Mouse (Mus musculus) heart, embryonic 12.5 days (tissue): Measurements from ENCODE around the gene Col2a1. TPM values are rescaled to one million over a fixed set of nuclear protein-coding genes. Genes with fewer than 3 reads are reported as not detected.

ENCODE experiments used
- ATAC-seq: fragments of 200-750 bp; cut with Nextera tagmentation; 2 replicates; pipeline ENCODE4 v1.8.0; 2017; ENCODE audit warnings: moderate TSS enrichment, moderate library complexity; ENCODE audit not compliant: insufficient number of reproducible peaks, low FRiP score
- H3K27ac ChIP-seq: fragments of 300-500 bp; sonication (generic); 2 replicates; pipeline ENCODE4 v1.5.1; 2016; ENCODE audit warnings: mild to moderate bottlenecking, moderate library complexity; ENCODE audit not compliant: poor library complexity, severe bottlenecking
- H3K27me3 ChIP-seq: fragments of 300-500 bp; sonication (generic); replicated peaks from 2 replicates; pipeline ENCODE4 v1.6.1; 2016; ENCODE audit warnings: mild to moderate bottlenecking, moderate library complexity
- H3K36me3 ChIP-seq: fragments of 300-500 bp; sonication (generic); 2 replicates; pipeline ENCODE4 v1.6.1; 2016; ENCODE audit warnings: mild to moderate bottlenecking, moderate library complexity
- H3K4me1 ChIP-seq: fragments of 300-500 bp; sonication (generic); replicated peaks from 2 replicates; pipeline ENCODE4 v1.6.1; 2016; ENCODE audit warnings: mild to moderate bottlenecking
- H3K4me2 ChIP-seq: fragments of 300-500 bp; sonication (generic); 2 replicates; pipeline ENCODE4 v1.6.1; 2016; ENCODE audit warnings: mild to moderate bottlenecking, moderate library complexity
- H3K4me3 ChIP-seq: fragments of 300-500 bp; sonication (generic); 2 replicates; pipeline ENCODE4 v1.5.1; 2016; ENCODE audit warnings: mild to moderate bottlenecking
- H3K9ac ChIP-seq: fragments of 300-500 bp; sonication (generic); 2 replicates; pipeline ENCODE4 v1.6.1; 2016; ENCODE audit warnings: mild to moderate bottlenecking, moderate library complexity
- H3K9me3 ChIP-seq: fragments of 300-500 bp; sonication (generic); replicated peaks from 2 replicates; pipeline ENCODE4 v1.6.1; 2016; ENCODE audit warnings: mild to moderate bottlenecking, moderate library complexity
- WGBS: fragments of 180-500 bp; shearing (Covaris S2); methylation state at CpG from one replicate; pipeline ENCODE4 v1.1.7; 2016; 5-methylcytosine and 5-hydroxymethylcytosine counted together
- polyA plus RNA-seq: library from polyadenylated mRNA; unstranded; fragments of >200 nt; fragmentation: Nextera tagmentation; extraction: Ambion mirVana; gene quantifications from 2 replicates; pipeline ENCODE4 v1.2.1, GENCODE M21; 2016

Col2a1 gene
- polyA plus RNA-seq, result 78.0 and 78.9 TPM in 2 replicates

DNA sequence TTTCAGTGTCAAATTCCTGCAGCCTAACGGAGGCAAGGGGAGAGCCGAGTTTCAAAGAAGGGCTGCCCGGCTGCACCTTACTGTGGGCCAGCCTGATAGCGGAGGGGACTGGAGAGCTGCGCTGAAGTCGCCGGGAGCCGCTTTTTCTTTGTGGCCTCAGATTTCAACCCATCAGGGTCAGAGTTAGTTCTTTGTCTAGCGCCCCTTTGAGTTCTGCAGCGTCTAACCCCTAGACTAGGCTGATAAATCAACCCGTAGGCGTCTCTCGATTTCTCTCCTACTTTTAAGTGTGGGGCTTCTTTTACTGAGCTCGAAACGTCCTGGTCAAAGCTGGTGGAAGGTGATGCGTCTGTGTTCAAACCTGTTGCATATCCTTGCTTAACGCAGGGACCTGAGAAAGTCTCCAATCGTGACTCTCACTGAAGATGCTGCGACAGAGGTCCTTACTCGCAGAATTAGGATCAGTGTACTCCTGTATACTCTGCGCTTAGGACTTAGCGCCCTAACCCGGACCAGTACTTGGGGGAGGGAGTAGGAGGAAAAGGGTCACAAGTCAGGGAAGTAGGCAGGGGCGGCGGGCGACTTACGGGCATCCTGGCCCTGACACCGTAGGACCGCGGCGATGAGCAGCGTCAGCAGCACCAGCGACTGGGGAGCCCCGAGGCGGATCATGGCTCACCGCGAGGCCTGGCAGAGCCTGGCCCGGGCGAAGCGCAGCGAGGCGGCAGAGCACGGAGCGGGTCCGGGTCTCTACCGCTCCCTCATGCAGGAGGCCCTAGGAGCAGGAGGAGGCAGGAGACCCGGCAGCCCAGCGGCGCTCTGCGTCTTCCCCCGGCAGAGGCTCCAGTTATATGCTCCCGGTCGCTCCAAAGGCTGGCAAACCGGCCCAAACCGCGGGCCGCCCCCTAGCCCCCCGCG lies at the start of gene Col2a1:
Col2a1 (minus strand) TSS at position 874 of the 918 bp plus-strand sequence.
- Histone ChIP-seq H3K36me3 (no peaks in the 10 kb centered on the region), H3K9me3 (no peaks in the 10 kb centered on the region), H3K27ac (no peak within 1 kb of the TSS), H3K4me2 (peak within 1 kb of the TSS; percentile 79), H3K4me1 (peaks cover 53% of the 10 kb centered on the region), H3K4me3 (peak within 1 kb of the TSS; percentile 52), H3K9ac (peak within 1 kb of the TSS; percentile 73), H3K27me3 (peaks cover 54% of the 10 kb centered on the region)
- under 1% methylated on average over 59 of the region's 59 CpGs for WGBS
- peak; percentile 44; the same call in 1 of the 2 replicates for ATAC-seq

DNA sequence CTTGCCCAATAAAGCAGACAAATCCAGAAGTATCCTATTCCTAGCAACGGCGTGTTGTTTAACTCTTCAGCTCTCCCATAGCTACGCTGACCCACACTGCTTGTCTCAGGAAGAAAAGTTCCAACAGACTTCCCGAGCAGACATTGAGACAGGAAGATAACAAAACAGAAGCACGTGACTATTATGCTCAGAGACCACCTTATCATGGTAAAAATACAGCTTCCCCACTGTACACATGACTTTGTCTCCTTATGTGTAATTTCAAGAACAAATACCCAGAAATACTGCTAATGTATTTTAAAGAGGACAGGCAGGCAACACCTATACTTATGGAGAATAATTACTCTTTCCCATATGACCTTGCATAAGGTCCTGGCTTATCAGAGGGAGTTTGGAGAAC lies 47.2 kb upstream of the Col2a1 start:
- Histone ChIP-seq H3K27me3 (no peaks in the 10 kb centered on the region), H3K27ac (no peak overlapping the region), H3K9ac (no peak overlapping the region), H3K4me2 (no peak overlapping the region), H3K4me3 (no peak overlapping the region), H3K9me3 (no peaks in the 10 kb centered on the region), H3K36me3 (peaks cover 69% of the 10 kb centered on the region), H3K4me1 (peaks cover 7% of the 10 kb centered on the region)
- 58% methylated on average over 5 of the region's 5 CpGs for WGBS
- ATAC-seq, result no peak

DNA sequence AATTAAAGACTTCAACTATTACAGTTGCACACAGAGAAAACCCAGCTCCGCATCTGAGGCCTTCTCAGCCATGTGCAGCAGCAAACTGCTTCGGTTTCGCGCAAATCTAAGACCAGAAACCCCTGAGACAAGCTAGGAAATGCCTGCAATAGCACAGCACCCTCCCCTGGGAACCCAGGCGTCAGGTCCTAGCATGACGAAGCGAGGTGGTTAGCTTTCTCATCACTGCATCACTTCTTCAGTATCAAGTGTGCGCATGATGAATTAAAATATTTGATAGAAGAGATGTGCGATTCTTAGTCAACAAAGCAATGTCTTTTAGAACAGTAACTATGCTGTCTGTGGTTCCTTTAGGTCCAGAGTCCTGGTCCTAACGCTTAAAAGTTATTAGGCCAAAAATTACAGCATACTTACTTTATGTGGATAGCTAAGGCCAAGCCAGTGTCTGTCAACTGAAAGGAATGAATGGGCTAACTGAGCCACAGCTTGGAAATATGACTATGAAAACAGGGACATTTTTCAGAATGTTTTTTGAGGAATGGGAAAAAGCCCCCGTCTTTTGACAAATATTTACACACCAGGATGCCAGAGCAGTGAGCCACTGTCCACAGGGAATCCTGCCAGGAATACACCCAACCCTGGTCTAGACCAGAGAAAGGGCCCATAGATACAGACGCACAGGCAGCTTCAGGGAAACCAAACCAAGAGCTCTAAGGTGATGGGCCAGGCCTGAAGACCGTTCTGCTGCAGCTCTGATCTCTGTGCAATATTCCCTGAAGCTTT lies 44.6 kb upstream of the Col2a1 start:
- Histone ChIP-seq H3K4me2 (no peak overlapping the region), H3K4me3 (no peak overlapping the region), H3K9me3 (0 out of 2 replicates have a peak, but pooled peaks cover 2% of the 10 kb centered on the region), H3K27me3 (no peaks in the 10 kb centered on the region), H3K4me1 (peaks cover 3% of the 10 kb centered on the region; the same call in 1 of the 2 replicates), H3K9ac (no peak overlapping the region), H3K36me3 (peaks cover 81% of the 10 kb centered on the region), H3K27ac (no peak overlapping the region)
- ATAC-seq, result no peak
- WGBS, result 91% methylated on average over 13 of the region's 13 CpGs

DNA sequence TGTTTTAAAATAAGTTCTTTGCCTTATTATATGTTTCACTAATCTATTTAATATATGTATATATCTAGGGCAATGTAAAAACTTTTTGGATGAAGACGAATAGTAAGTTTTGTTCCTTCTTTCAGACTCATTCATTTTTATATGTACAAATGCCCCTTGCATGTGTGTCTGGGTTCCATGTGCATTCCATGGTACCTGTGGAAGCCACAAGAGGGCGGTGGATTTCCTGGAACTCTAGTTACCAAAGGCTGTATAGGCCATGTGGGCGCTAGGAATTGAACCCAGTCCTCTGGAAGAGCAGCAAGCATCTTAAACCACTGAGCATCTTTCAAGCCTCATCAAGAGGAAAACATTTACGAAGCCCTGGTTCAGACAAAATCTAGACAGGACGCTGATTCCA lies 39.9 kb upstream of the Col2a1 start:
- Histone ChIP-seq H3K4me3 (no peak overlapping the region), H3K9ac (no peak overlapping the region), H3K27me3 (no peaks in the 10 kb centered on the region), H3K36me3 (peaks cover 93% of the 10 kb centered on the region), H3K9me3 (0 out of 2 replicates have a peak, but pooled peaks cover 2% of the 10 kb centered on the region), H3K27ac (no peak overlapping the region), H3K4me1 (no peaks in the 10 kb centered on the region), H3K4me2 (no peak overlapping the region)
- no peak for ATAC-seq
- whole genome bisulfite sequencing, result 89% methylated on average over 5 of the region's 5 CpGs

DNA sequence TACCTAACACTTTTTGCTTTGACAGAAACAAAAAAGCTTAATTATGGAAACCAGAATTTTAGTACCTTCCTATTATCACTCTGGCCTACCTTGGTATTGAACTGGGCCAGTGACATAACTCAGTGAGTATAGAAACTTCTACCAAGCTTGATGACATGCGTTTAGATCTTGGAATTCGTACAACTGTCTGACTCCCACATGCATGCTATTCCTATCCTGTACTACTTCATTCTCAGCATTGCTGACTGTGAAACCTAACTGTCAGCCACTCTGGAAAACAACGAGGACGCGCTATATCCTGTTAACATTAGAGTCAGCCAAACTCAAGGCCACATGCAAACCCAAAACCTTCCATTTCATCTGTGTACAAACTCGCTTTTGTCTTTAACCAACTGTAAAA lies 39.5 kb upstream of the Col2a1 start:
- WGBS, result 85% methylated on average over 6 of the region's 6 CpGs
- H3K9me3 ChIP-seq, result 0 out of 2 replicates have a peak, but pooled peaks cover 2% of the 10 kb centered on the region
- no peaks in the 10 kb centered on the region for H3K27me3 ChIP-seq
- H3K36me3 ChIP-seq, result peaks cover 93% of the 10 kb centered on the region
- H3K9ac ChIP-seq, result no peak overlapping the region
- no peak overlapping the region for H3K4me2 ChIP-seq
- no peaks in the 10 kb centered on the region for H3K4me1 ChIP-seq
- H3K27ac ChIP-seq, result no peak overlapping the region
- no peak for ATAC-seq
- H3K4me3 ChIP-seq, result no peak overlapping the region

DNA sequence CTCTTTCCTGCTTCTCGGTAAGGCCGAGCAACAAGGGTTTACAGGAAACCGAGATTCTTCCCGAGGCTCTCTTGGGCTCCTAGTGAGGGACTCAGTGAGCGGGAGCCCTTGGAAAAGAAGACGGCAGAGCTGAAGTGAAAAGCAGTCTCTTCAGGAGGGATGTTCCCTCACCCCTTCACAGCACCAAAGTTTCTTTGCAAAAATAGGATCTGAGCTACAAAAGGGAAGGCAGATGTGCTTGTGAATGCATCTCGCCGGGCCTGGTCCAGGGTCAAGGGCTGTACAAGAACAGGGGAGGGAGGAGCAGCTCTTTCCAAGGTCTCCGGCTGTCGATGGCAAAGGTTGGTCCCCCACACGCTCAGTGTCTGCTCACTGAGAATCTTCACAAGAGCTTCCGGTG lies 38.0 kb upstream of the Col2a1 start:
- H3K4me1 ChIP-seq, result no peaks in the 10 kb centered on the region
- no peak for ATAC-seq
- no peaks in the 10 kb centered on the region for H3K27me3 ChIP-seq
- 84% methylated on average over 12 of the region's 12 CpGs for WGBS
- H3K9me3 ChIP-seq, result 0 out of 2 replicates have a peak, but pooled peaks cover 2% of the 10 kb centered on the region
- no peak overlapping the region for H3K4me3 ChIP-seq
- no peak overlapping the region for H3K9ac ChIP-seq
- no peak overlapping the region for H3K4me2 ChIP-seq
- peaks cover 90% of the 10 kb centered on the region for H3K36me3 ChIP-seq
- no peak overlapping the region for H3K27ac ChIP-seq

DNA sequence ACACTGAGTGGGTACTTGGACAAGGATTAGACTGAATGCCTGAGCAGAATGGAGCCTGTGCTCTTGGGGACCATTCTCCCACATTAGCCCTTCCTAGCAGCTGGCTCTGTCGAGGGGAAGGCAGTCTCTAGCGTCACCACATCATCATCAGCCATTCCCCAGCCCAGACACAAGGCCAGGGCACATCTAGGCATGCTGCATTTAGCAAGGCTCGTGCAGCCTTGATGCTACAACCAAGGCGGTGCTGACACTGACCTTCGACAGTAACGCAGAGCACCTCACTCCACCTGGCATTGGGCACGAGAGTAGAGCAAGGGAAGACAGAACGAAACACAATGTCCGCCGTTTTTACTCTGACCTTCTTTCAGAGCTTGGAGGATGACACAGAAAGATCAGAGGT lies 35.2 kb upstream of the Col2a1 start:
- Histone ChIP-seq H3K4me1 (peaks cover 12% of the 10 kb centered on the region), H3K9ac (no peak overlapping the region), H3K27ac (no peak overlapping the region), H3K36me3 (peaks cover 83% of the 10 kb centered on the region), H3K4me3 (no peak overlapping the region), H3K27me3 (no peaks in the 10 kb centered on the region), H3K9me3 (peaks cover 2% of the 10 kb centered on the region; the same call in 1 of the 2 replicates), H3K4me2 (no peak overlapping the region)
- WGBS, result 86% methylated on average over 10 of the region's 10 CpGs
- ATAC-seq, result no peak

DNA sequence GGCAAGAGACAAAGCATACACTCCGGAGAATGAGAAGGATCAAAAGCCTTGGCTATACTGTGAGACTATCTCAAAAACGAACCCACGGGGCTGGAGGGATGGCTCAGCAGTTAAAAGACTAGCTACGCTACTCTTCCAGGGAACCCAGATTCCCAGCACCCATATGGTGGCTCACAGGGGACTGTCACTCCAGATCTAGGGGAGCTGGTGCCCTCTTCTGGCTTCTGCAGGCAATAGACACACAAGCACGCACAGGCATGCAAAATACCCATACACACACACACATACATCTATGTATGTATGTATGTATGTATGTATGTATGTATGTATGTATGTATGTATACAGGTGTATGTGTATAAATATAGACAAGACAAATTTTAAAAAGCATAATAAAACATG lies 32.1 kb upstream of the Col2a1 start:
- 86% methylated on average over 5 of the region's 5 CpGs for WGBS
- Histone ChIP-seq H3K27ac (no peak overlapping the region), H3K4me3 (no peak overlapping the region), H3K36me3 (peaks cover 60% of the 10 kb centered on the region), H3K9ac (no peak overlapping the region), H3K4me1 (peaks cover 12% of the 10 kb centered on the region), H3K4me2 (no peak overlapping the region), H3K9me3 (no peaks in the 10 kb centered on the region; the same call in 1 of the 2 replicates), H3K27me3 (no peaks in the 10 kb centered on the region)
- ATAC-seq, result no peak

DNA sequence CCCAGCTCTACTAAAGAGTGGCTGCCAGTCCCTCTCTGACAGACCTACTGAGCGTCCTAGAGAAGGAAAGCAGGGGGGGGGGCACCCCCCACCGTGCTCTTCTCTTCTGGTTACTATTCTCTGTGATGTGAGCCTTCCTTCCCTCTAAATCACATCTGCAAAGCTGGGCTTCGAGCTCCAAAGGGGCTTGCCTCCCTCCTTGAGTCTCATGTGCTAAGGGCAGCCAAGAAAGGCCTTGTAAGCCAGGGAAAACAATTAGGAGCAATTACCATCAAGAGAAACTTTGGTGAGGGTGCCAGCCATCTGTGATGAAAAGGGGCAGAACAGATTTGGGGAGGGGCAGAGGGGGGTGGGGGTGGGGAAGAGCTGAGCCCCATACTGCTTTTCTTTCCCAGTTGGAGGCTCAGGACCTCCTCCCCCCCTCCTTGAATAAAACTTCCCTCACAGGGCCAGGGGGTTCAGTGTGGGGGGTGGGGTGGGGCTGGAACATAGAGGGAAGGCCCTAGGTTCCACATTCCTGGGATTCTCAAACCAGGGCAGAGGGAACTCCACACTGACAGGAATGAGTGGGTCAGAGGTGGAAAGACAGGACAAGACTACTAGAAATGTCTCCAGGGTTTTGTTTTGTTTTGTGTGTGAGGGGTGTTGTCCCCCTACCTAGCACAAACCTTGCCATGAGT lies 30.7 kb upstream of the Col2a1 start:
- Histone ChIP-seq H3K27me3 (no peaks in the 10 kb centered on the region), H3K36me3 (peaks cover 47% of the 10 kb centered on the region), H3K4me1 (peaks cover 16% of the 10 kb centered on the region), H3K9ac (no peak overlapping the region), H3K27ac (no peak overlapping the region), H3K9me3 (no peaks in the 10 kb centered on the region; the same call in 1 of the 2 replicates), H3K4me3 (no peak overlapping the region), H3K4me2 (no peak overlapping the region)
- 28% methylated on average over 3 of the region's 3 CpGs for WGBS
- ATAC-seq, result no peak

DNA sequence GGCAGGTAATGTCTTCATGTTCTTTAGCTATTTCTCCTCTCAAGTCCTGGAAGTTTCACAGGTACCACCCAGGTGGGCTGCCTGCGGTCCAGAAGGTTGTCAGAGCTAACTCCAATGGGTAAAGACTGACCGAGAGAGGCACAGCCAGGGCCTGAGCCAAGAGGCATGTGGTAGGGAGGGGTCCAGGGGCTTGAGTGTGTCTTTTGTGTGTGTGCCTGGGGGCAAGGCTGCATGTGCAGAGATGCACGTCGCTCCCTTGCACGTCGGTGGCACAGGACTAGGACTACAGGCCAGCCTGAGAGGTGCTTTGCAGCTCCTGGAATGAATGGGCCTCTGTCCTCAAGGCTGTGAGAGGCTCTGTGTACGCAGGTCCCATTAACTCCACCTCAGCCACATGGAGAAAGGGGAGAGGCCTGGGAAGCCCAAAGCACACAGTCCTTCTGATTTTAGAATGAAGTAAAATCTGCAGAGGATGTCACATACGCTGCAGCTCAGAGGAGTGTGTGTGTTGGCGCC lies 28.8 kb upstream of the Col2a1 start:
- no peak for ATAC-seq
- Histone ChIP-seq H3K4me1 (peaks cover 19% of the 10 kb centered on the region), H3K4me2 (no peak overlapping the region), H3K27ac (no peak overlapping the region), H3K36me3 (peaks cover 30% of the 10 kb centered on the region), H3K4me3 (no peak overlapping the region), H3K9ac (no peak overlapping the region), H3K9me3 (no peaks in the 10 kb centered on the region; the same call in 1 of the 2 replicates), H3K27me3 (no peaks in the 10 kb centered on the region)
- WGBS, result 81% methylated on average over 9 of the region's 9 CpGs
